Mouse (Mus musculus) CD4-positive, CD25-positive, alpha-beta regulatory T cell (primary cell): ENCODE results near the gene Casp1. TPM values are rescaled to one million over a fixed set of nuclear protein-coding genes. Genes with fewer than 3 reads are reported as not detected.

Source experiments
- polyA plus RNA-seq: library from polyadenylated mRNA; unstranded; fragments of 100-300 nt; shearing (Covaris generic); gene quantifications from one replicate; pipeline ENCODE4 v1.2.1, GENCODE M21; 2017

Casp1 gene
- polyA plus RNA-seq, result 26.3 TPM

GRCm38 (mm10) chr9:5298329-5299131 lies at the start of gene Casp1:
TSS of gene Casp1 (plus strand) at chr9:5298517.

GRCm38 (mm10) chr9:5308561-5308960 lies 10.2 kb downstream of the Casp1 start, which contains the start of gene Casp4:
TSS of gene Casp4 (plus strand) at chr9:5308828.

GRCm38 (mm10) chr9:5345291-5345898 lies 47.1 kb downstream of the Casp1 start, which contains the start of gene Casp12:
TSS of gene Casp12 (plus strand) at chr9:5345430.

Other genes starting within 250 kb of the Casp1 start
- gene Casp4, start 10.3 kb downstream of the Casp1 start, polyA plus RNA-seq, result 21.4 TPM
- gene Casp12, start 46.9 kb downstream of the Casp1 start, polyA plus RNA-seq, result 0.17 TPM